Mouse (Mus musculus): ENCODE measurements at regions not wholly inside any gene's neighbourhood (a gene's known extent, or its start where the extent isn't known, plus 50 kb on each side); places are given as distances from the start of the nearest gene placed in this dataset.

- TF ChIP-seq POLR2A (IDR thresholded peaks at IDR 0.05; ENCODE audit: insufficient read depth, low read depth, low read length): no peak
- TF ChIP-seq CTCF (IDR thresholded peaks at IDR 0.05): no peak
Observed at GRCm38 (mm10) chr7:137745575-137745974, 308.2 kb downstream of the Glrx3 start.

Data from heart, adult 2 months (tissue).